Mouse (Mus musculus): ENCODE results near the gene Stim1. TPM values are rescaled to one million over a fixed set of nuclear protein-coding genes. Genes with fewer than 3 reads are reported as not detected.

Stim1 gene
- total and polyA plus RNA-seq, 2 experiments = 15.7 to 28.0 TPM

DNA sequence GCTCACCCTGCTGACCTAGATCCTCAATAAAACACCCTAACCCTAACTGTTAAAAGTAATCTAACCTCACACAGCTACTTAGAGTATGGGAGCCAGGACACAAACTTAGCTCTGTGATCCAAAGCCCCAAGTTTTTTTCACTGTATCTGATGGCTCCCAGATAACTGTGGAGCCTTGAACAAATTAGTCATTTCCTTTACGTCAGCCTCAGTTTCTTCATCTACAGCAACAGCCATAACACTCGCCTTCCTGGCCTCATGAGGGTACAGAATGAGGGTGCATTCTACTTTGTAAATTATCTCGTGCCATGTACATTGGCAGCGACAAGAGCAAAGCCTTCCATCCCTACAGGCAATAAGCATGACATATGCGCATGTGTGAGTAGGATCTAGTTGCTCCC is 25.2 kb upstream of the Stim1 start:
- 89% methylated on average over 5 of the region's 5 CpGs for WGBS
- no peak for DNase-seq (ENCODE audit: extremely low read depth, low read depth, low spot score)
- H3K27me3 ChIP-seq (ENCODE audit: control insufficient read depth, insufficient read depth, low read length) = no peaks in the 10 kb centered on the region
- H3K27ac ChIP-seq (replicated peaks; ENCODE audit: insufficient read depth, low read depth, low read length) = no peak overlapping the region
- no peak overlapping the region for H3K4me3 ChIP-seq (ENCODE audit: insufficient read depth, low read depth, low read length)
- TF ChIP-seq CTCF (IDR thresholded peaks at IDR 0.05; ENCODE audit: low read depth, low read length) = no peak
- no peak for TF ChIP-seq POLR2A (IDR thresholded peaks at IDR 0.05; ENCODE audit: extremely low read depth, insufficient read depth, low read length)
- H3K4me1 ChIP-seq (ENCODE audit: control insufficient read depth, insufficient read depth, low read length) = peaks cover 22% of the 10 kb centered on the region
- peaks cover 20% of the 10 kb centered on the region; the same call in 1 of the 2 replicates for H3K79me2 ChIP-seq (ENCODE audit: control insufficient read depth, insufficient read depth, low read length)
- H3K9ac ChIP-seq (ENCODE audit: low read depth, low read length) = no peak overlapping the region
- peaks cover 8% of the 10 kb centered on the region; the same call in 1 of the 2 replicates for H3K36me3 ChIP-seq (ENCODE audit: control insufficient read depth, insufficient read depth, low read length)

DNA sequence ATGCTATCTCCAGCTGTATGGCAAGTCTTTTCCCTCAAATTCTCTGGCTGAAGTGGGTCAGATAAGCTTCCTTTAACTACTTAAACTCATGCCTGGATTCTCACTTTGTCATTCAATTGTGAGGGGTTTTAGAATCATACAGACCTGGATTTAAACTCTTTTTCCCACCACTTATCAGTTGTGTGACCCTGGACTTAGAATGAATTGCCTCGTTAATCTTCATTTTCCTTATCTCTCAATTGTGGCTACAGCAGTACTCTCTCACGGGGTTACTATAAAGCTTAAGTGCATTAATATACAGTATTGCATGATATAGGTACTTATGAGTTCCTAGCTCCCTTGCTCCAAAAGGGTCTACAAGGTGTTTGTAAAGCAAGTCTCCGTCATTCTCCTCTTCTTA is 24.7 kb upstream of the Stim1 start:
- Histone ChIP-seq H3K9ac (ENCODE audit: low read depth, low read length) (no peak overlapping the region), H3K4me3 (ENCODE audit: insufficient read depth, low read depth, low read length) (no peak overlapping the region), H3K4me1 (ENCODE audit: control insufficient read depth, insufficient read depth, low read length) (peaks cover 24% of the 10 kb centered on the region), H3K36me3 (ENCODE audit: control insufficient read depth, insufficient read depth, low read length) (peaks cover 8% of the 10 kb centered on the region; the same call in 1 of the 2 replicates), H3K27me3 (ENCODE audit: control insufficient read depth, insufficient read depth, low read length) (no peaks in the 10 kb centered on the region), H3K79me2 (ENCODE audit: control insufficient read depth, insufficient read depth, low read length) (peaks cover 24% of the 10 kb centered on the region; the same call in 1 of the 2 replicates), H3K27ac (replicated peaks; ENCODE audit: insufficient read depth, low read depth, low read length) (no peak overlapping the region)
- 83% methylated on average over 3 of the region's 3 CpGs for WGBS
- no peak for TF ChIP-seq POLR2A (IDR thresholded peaks at IDR 0.05; ENCODE audit: extremely low read depth, insufficient read depth, low read length)
- TF ChIP-seq CTCF (IDR thresholded peaks at IDR 0.05; ENCODE audit: low read depth, low read length) = no peak
- no peak for DNase-seq (ENCODE audit: extremely low read depth, low read depth, low spot score)

DNA sequence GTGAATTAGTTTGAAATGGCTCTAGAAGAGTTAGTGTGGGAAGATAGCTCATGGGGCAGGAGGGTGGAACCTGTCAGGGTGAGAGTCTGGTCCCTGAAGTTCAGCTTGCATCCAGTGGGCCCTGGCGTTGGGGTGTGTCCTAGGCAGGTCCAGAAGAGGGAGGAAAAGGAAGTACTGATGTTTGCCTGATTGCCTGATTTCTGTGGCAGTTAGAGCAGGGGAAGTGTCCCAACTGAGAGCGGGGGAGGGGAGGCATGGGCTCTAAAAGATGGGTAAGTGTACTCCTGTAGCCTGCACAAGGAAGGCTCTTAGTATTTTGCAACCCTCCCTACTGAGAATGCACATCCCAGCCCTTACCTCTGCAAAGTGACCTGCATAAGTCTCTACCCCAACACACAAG is 23.7 kb upstream of the Stim1 start:
- Histone ChIP-seq H3K36me3 (ENCODE audit: control insufficient read depth, insufficient read depth, low read length) (peaks cover 5% of the 10 kb centered on the region; the same call in 1 of the 2 replicates), H3K9ac (ENCODE audit: low read depth, low read length) (no peak overlapping the region), H3K27ac (replicated peaks; ENCODE audit: insufficient read depth, low read depth, low read length) (no peak overlapping the region), H3K79me2 (ENCODE audit: control insufficient read depth, insufficient read depth, low read length) (peaks cover 34% of the 10 kb centered on the region; the same call in 1 of the 2 replicates), H3K27me3 (ENCODE audit: control insufficient read depth, insufficient read depth, low read length) (no peaks in the 10 kb centered on the region), H3K4me1 (ENCODE audit: control insufficient read depth, insufficient read depth, low read length) (peaks cover 31% of the 10 kb centered on the region), H3K4me3 (ENCODE audit: insufficient read depth, low read depth, low read length) (no peak overlapping the region)
- WGBS = 85% methylated on average over 2 of the region's 2 CpGs
- no peak for TF ChIP-seq CTCF (IDR thresholded peaks at IDR 0.05; ENCODE audit: low read depth, low read length)
- TF ChIP-seq POLR2A (IDR thresholded peaks at IDR 0.05; ENCODE audit: extremely low read depth, insufficient read depth, low read length) = no peak
- DNase-seq (ENCODE audit: extremely low read depth, low read depth, low spot score) = no peak

DNA sequence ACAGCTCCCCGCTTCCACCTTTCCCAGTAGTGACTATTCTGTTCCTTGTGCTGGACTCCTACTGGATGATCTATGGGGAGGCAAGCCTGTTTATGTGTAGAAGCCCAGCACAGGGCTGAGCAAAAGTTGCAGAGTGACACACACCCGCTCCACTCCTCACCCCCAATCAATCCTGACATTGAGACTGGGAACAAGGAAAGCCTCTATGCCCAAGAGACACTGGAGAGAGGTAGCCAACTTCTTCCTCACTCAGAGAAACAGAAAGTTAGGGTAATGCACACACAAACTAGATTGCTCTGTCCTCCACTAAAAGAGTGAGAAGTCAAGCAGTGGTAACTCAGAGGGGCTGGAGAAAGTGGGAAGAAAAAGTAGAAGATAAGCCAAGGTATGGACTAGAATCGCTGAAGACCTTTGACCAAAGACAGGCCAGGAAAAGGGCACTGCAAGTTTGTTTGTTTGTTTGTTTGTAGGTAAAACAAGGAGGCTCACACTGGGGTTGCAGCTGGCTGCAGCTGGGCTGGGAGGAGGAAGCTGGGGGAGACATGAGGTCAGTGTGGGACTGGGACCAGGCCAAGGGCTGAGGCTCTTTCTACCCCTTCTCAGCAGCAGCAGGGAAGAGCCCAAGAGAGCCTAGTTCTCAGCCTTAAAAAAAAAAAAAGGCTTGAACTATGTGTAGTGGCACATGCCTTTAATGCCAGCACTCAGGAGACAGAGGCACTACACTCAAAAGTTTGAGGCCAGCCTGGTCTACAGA is 22.6 kb upstream of the Stim1 start:
- 71% methylated on average over 3 of the region's 3 CpGs for WGBS
- Histone ChIP-seq H3K4me1 (ENCODE audit: control insufficient read depth, insufficient read depth, low read length) (peaks cover 34% of the 10 kb centered on the region), H3K79me2 (ENCODE audit: control insufficient read depth, insufficient read depth, low read length) (peaks cover 38% of the 10 kb centered on the region; the same call in 1 of the 2 replicates), H3K27ac (replicated peaks; ENCODE audit: insufficient read depth, low read depth, low read length) (peak overlapping the region; percentile 48), H3K9ac (ENCODE audit: low read depth, low read length) (no peak overlapping the region), H3K27me3 (ENCODE audit: control insufficient read depth, insufficient read depth, low read length) (no peaks in the 10 kb centered on the region), H3K36me3 (ENCODE audit: control insufficient read depth, insufficient read depth, low read length) (peaks cover 2% of the 10 kb centered on the region; the same call in 1 of the 2 replicates), H3K4me3 (ENCODE audit: insufficient read depth, low read depth, low read length) (no peak overlapping the region)
- no peak for DNase-seq (ENCODE audit: extremely low read depth, low read depth, low spot score)
- no peak for TF ChIP-seq CTCF (IDR thresholded peaks at IDR 0.05; ENCODE audit: low read depth, low read length)
- TF ChIP-seq POLR2A (IDR thresholded peaks at IDR 0.05; ENCODE audit: extremely low read depth, insufficient read depth, low read length) = no peak

DNA sequence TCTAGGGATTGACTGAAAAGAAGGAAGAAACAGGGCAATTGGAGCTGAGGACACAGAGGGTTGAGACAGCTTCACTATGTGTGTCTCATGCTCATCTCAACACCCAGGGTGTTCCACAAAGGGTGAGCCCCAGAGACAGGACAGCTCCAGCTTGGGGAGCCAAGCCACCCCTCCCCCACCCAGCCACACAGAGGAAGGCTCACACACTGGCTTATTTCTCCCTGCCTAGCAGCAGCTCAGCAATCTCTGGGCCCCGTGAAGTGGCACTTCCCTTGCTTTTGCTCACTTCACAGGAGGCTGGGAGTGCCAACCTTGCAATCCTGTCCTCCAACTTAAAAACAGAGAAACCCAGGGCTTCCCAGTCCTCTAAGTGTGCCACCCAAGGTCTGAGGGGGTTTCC is 21.8 kb upstream of the Stim1 start:
- H3K4me1 ChIP-seq (ENCODE audit: control insufficient read depth, insufficient read depth, low read length) = peaks cover 34% of the 10 kb centered on the region
- no peak for DNase-seq (ENCODE audit: extremely low read depth, low read depth, low spot score)
- no peak for TF ChIP-seq POLR2A (IDR thresholded peaks at IDR 0.05; ENCODE audit: extremely low read depth, insufficient read depth, low read length)
- TF ChIP-seq CTCF (IDR thresholded peaks at IDR 0.05; ENCODE audit: low read depth, low read length) = no peak
- H3K36me3 ChIP-seq (ENCODE audit: control insufficient read depth, insufficient read depth, low read length) = peaks cover under 1% of the 10 kb centered on the region; the same call in 1 of the 2 replicates
- H3K4me3 ChIP-seq (ENCODE audit: insufficient read depth, low read depth, low read length) = no peak overlapping the region
- H3K27me3 ChIP-seq (ENCODE audit: control insufficient read depth, insufficient read depth, low read length) = no peaks in the 10 kb centered on the region
- no peak overlapping the region for H3K9ac ChIP-seq (ENCODE audit: low read depth, low read length)
- WGBS = 4% methylated on average over 1 of the region's 1 CpGs
- peak overlapping the region; percentile 17; the same call in 1 of the 2 replicates for H3K27ac ChIP-seq (replicated peaks; ENCODE audit: insufficient read depth, low read depth, low read length)
- peaks cover 38% of the 10 kb centered on the region; the same call in 1 of the 2 replicates for H3K79me2 ChIP-seq (ENCODE audit: control insufficient read depth, insufficient read depth, low read length)

DNA sequence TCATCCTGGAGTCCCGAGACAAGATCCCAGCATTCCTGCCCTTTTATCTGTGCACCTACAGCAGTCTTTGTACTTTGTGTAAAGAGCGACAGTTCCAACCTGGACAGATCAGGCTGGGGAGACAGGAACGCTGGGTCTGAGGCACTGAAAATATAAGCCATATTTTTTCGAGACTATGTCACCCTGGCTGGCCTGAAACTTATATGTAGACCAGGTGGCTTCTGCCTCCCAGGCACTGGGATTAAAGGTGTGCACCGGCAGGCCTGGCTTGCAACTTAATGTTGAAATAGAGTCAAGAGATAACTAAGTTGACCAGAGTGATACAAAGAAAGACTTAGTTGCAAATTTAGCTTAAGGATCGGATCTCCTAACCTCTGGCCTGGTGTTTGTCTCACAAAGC is 21.3 kb upstream of the Stim1 start:
- H3K79me2 ChIP-seq (ENCODE audit: control insufficient read depth, insufficient read depth, low read length) = peaks cover 38% of the 10 kb centered on the region; the same call in 1 of the 2 replicates
- H3K27me3 ChIP-seq (ENCODE audit: control insufficient read depth, insufficient read depth, low read length) = no peaks in the 10 kb centered on the region
- H3K9ac ChIP-seq (ENCODE audit: low read depth, low read length) = no peak overlapping the region
- TF ChIP-seq POLR2A (IDR thresholded peaks at IDR 0.05; ENCODE audit: extremely low read depth, insufficient read depth, low read length) (no peak), CTCF (IDR thresholded peaks at IDR 0.05; ENCODE audit: low read depth, low read length) (no peak)
- peaks cover 34% of the 10 kb centered on the region for H3K4me1 ChIP-seq (ENCODE audit: control insufficient read depth, insufficient read depth, low read length)
- DNase-seq (ENCODE audit: extremely low read depth, low read depth, low spot score) = peak; percentile 50
- 15% methylated on average over 6 of the region's 6 CpGs for WGBS
- H3K4me3 ChIP-seq (ENCODE audit: insufficient read depth, low read depth, low read length) = no peak overlapping the region
- no peak overlapping the region; the same call in 1 of the 2 replicates for H3K27ac ChIP-seq (replicated peaks; ENCODE audit: insufficient read depth, low read depth, low read length)
- H3K36me3 ChIP-seq (ENCODE audit: control insufficient read depth, insufficient read depth, low read length) = no peaks in the 10 kb centered on the region
